Mouse (Mus musculus) liver, adult 2 months (tissue): Measurements from ENCODE around the gene Gm43951.

ENCODE experiments used
- CTCF ChIP-seq: fragments of 200-500 bp; IDR thresholded peaks from 2 replicates; pipeline ENCODE4 v1.5.1; 2011; ENCODE audit warnings: low read depth, low read length, control low read depth
- POLR2A ChIP-seq: fragments of 200-500 bp; IDR thresholded peaks from 2 replicates; pipeline ENCODE4 v1.6.1; 2011; ENCODE audit warnings: low read length, control low read depth; ENCODE audit not compliant: insufficient read depth; ENCODE audit errors: extremely low read depth

DNA sequence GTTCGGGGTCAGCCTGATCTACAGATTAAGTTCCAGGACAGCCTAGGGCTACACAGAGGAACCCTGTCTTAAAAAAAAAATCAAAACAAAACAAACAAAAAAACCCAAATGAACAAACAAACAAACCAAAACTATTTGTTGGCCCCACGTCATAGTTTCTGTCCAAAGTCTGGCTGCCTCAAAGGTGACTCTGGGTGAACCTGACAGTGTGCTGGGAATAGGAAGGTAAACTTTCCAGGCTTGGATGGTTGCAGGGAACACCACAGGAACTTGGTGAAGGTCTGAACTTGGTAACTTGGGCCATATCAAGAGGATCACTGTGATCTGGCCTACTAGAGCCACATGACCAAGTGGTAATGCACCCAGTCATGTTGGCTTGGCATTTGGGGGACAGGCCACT lies 49.8 kb upstream of the Gm43951 start:
- TF ChIP-seq CTCF: no peak
- no peak for TF ChIP-seq POLR2A
